Mouse (Mus musculus): ENCODE measurements around the gene Olfr384.
"Not testable (repeated sequence)": the region's sequence is repeated elsewhere in the genome, so short reads cannot be mapped to it uniquely, and the experiment has no call there.

Olfr384 gene

DNA sequence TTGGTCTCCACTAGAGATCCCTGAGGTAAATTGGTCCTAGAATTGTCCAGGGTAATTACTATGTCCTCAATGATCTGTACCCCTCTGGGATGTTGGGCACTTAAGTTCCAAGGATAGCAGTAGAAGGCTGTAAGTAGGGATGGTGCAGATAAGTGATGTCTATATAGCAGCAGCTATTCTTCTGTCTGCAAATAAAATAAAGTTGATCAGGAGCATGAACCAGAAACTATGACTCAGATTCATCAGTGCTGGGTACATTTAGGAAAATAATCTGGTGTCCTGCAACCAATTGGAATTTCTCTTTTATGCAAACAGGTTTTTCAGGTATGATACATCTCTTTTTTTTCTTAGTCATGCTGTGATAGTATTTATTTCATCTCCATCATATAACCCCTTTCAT is at the start of gene Olfr384:
Gene Olfr384, plus strand, starts transcription at position 301 of the 400 bp plus-strand sequence.
- DNase-seq (ENCODE audit: low read depth, low spot score), result no peak

DNA sequence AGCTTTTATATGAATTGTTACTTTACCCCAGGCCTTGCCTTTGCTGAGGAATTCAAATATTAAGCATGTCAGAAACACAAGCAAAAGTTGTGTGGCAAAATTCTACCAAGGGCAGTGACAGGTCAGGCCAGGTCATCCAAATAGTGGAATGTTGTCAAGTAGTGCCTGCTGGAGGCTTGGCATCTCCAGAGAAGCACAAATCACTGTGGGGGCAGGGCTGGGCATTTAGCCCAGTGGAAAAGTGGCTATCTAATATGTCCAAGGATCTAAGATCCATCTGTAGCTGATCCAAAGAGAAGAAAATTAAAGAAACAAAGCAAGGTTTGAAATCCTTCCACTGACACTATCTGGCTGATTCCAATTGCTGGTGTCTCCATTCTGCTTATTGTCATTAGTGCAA is 18.5 kb upstream of the Olfr384 start:
- no peak for DNase-seq (ENCODE audit: low read depth, low spot score)

DNA sequence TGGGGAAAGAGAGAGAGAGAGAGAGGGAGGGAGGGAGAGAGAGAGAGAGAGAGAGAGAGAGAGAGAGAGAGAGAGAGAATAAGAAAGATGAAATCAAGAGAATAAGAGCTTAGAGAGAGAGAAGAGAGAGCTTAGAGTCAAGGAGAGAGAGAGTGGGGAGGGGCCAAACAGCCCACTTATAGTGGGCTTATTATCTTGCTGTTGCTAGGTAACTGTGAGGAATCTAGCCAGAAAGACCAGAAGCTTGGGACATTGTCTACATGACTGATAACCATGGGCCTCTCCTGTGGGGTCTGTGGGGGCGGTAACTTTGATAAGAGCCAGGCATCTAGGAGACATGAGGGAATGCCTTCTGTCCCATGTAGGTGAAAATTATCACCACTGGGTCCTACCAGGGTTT is 15.2 kb upstream of the Olfr384 start:
- not testable (repeated sequence) for DNase-seq (ENCODE audit: low read depth, low spot score)

DNA sequence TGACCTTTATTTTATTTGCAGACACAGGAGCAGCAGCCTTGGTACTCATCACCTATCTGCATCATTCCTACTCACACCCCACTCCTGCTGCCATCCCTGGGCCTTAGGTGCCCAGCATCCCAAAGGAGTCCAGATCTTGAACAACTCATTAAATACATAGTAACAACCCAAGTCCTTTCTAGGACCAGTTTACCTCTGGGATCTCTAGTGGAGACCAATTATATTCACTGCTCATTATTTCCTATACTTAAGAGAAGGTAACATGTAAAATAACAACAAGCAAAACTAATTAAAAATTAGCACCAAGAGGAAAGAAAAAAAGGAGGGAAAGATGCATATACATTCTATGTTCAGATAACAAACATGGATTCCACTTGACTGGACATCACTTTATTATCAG is 5.5 kb upstream of the Olfr384 start, which contains the start of gene Olfr385:
Gene Olfr385, minus strand, starts transcription at position 101 of the 400 bp plus-strand sequence.
- no peak for DNase-seq (ENCODE audit: low read depth, low spot score)

Measured in telencephalon, adult 2 months (tissue).